Mouse (Mus musculus): Measurements from ENCODE around the gene Fzd4.

Fzd4 gene

GRCm38 (mm10) chr7:89428804-89429203 lies 24.6 kb downstream of the Fzd4 start:
- peak; percentile 40 to 68 for DNase-seq

- peak; percentile 58 to 76 for DNase-seq
Observed at GRCm38 (mm10) chr7:89429326-89429725, 25.2 kb downstream of the Fzd4 start.

GRCm38 (mm10) chr7:89431185-89431584 lies 27.0 kb downstream of the Fzd4 start:
- DNase-seq, result no peak

- peak; percentile 66 to 69 for DNase-seq
Observed at GRCm38 (mm10) chr7:89433193-89433892, 29.2 kb downstream of the Fzd4 start.

- DNase-seq, result peak; percentile 82 to 95
Observed at GRCm38 (mm10) chr7:89433893-89434616, 29.9 kb downstream of the Fzd4 start.

- no peak for DNase-seq
Observed at GRCm38 (mm10) chr7:89436404-89436803, 32.2 kb downstream of the Fzd4 start.

- peak; percentile 66 to 77 for DNase-seq
Observed at GRCm38 (mm10) chr7:89437589-89437988, 33.4 kb downstream of the Fzd4 start.

GRCm38 (mm10) chr7:89441291-89441690 lies 37.1 kb downstream of the Fzd4 start:
- DNase-seq, result no peak

- DNase-seq, result no peak
Observed at GRCm38 (mm10) chr7:89442242-89442641, 38.1 kb downstream of the Fzd4 start.

GRCm38 (mm10) chr7:89445137-89445536 lies 41.0 kb downstream of the Fzd4 start:
- DNase-seq, result no peak

GRCm38 (mm10) chr7:89450312-89450711 lies 46.2 kb downstream of the Fzd4 start:
- no peak for DNase-seq

GRCm38 (mm10) chr7:89456380-89457076 lies 52.4 kb downstream of the Fzd4 start:
- no peak for DNase-seq

GRCm38 (mm10) chr7:89459691-89460090 lies 55.5 kb downstream of the Fzd4 start:
- DNase-seq, result no peak

- DNase-seq, result no peak
Observed at GRCm38 (mm10) chr7:89460911-89461310, 56.8 kb downstream of the Fzd4 start.

GRCm38 (mm10) chr7:89461351-89461750 lies 57.2 kb downstream of the Fzd4 start:
- DNase-seq, result no peak
